Mouse (Mus musculus): ENCODE results near the gene Cyth4.

Cyth4 gene

GRCm38 (mm10) chr15:78596914-78597313 lies at the start of gene Cyth4:
TSS of gene Cyth4 (plus strand) at chr15:78597047.
- in situ Hi-C loops (cut with MboI; ENCODE audit: unreplicated experiment in 2 of 2), result no loop called here

DNA sequence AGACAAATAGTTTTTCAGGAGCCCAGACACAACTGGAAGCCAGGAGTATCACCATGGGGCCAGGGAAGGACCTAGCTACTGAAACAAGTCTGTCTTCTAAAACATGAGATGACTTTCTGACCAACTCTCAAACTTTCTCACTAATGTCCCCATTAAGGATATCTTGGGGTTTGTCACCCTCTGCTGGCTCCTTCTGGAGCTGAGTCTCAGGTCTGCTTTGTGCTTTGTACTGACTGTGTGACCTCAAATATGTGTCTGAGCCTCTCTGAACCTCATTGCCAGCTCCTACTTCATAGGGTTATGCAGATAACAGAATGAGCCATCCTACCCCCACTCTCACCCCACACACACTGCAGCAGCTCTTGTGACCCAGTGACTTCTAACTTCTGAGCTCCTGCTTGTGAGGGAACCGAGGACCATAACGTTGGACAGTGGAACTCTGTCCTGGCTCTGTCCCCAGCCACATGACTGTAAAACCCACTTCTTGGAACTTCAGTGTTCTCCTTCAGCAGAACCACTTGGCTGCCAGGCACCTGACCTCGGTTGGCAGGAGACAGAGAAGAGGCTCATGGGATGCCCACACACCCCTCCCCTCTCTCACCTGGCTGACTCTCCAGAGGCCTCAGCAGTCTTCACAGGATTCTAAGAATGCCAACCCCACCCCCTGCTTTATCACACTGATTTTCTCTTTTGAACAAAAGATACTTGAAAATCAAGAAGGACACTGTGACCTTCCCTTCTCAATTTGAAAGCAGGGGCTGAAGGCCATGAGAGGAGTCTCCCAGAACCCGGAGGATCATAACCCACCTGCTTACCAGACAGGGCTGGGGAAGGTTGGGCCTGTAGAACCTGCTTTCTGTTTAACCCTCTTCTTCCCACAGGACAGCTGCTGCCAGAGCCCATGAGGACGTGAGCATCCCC lies 49.2 kb upstream of the Cyth4 start:
- in situ Hi-C loops (cut with MboI; ENCODE audit: unreplicated experiment in 2 of 2), result no loop called here

GRCm38 (mm10) chr15:78548336-78548665 lies 48.5 kb upstream of the Cyth4 start:
- in situ Hi-C loops (cut with MboI; ENCODE audit: unreplicated experiment in 2 of 2), result no loop called here

GRCm38 (mm10) chr15:78548711-78549110 lies 48.1 kb upstream of the Cyth4 start:
- in situ Hi-C loops (cut with MboI; ENCODE audit: unreplicated experiment in 2 of 2), result no loop called here

GRCm38 (mm10) chr15:78549189-78549734 lies 47.6 kb upstream of the Cyth4 start:
- in situ Hi-C loops (cut with MboI; ENCODE audit: unreplicated experiment in 2 of 2), result no loop called here

DNA sequence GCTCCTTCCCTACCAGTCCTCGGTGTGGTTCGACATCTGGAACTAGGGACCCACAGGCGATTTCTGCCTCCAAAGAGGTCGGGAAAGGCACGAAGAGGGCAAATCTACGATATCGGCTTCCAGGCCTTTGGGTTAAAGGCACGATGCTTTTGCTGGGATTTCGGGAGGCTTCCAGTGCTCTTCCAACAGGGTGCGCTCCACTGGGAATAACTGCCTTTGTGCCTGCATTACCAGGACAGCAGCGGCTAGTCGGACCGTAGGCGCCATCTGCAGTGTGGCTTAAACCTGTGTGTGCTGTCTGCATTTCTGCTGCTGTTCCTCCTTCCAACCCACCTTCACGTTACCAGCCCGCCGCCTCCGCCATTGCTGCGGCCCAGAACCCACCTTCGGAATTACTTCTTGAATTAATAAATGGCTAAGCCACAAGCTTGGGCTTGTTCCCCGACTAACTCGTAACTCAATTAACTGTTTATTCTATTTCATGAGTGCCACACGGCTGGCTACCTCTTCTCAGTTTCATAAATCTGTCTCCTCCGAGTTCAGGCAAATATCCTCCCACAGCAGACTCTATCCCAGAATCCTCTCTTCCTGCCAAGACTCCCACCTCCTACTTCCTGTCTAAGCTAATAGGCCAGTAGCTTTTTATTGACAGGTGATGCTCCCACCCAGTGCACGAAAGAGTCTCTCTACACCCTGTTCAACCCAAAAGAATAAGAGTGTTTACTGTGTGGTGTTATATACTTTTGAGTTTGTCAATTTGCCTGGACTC lies 42.1 kb upstream of the Cyth4 start:
- in situ Hi-C loops (cut with MboI; ENCODE audit: unreplicated experiment in 2 of 2), result no loop called here

- in situ Hi-C loops (cut with MboI; ENCODE audit: unreplicated experiment in 2 of 2), result no loop called here
Measured at GRCm38 (mm10) chr15:78557693-78558535, 38.9 kb upstream of the Cyth4 start.

- in situ Hi-C loops (cut with MboI; ENCODE audit: unreplicated experiment in 2 of 2), result no loop called here
Measured at GRCm38 (mm10) chr15:78559141-78559979, 37.5 kb upstream of the Cyth4 start.

DNA sequence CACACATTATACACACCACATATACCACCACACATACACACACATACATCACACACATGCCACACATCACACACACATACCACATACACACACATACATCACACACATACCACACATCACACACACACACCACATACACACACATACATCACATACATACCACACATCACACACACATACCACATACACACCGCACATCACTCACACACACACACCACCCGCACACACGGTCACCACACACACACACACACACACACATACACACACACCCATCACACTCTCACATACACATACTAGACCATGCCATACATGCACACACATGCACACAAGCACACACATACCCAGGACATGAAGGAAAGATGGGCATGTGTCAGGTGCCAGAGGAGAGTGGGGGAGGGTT lies 33.5 kb upstream of the Cyth4 start:
- in situ Hi-C loops (cut with MboI; ENCODE audit: unreplicated experiment in 2 of 2), result no loop called here

DNA sequence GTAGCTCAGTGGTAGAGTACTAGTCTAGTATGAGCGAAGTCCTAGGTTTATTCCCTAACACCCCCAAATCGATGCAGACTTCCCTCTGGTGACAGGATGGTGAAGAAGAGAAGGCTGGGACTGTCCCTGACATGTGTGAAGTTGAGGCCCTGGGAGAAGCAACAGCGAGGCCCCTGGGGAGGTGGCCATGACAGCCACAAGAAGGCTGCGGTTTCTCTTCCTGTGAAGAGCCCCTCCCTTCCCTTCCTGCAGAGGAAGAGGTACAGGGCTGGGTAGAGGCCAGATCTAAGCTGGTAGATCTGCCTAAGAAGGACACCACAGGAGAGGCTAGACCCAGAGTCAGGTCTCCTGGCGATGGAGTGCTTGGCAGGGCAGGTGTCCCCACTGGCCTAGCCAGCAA lies 32.9 kb upstream of the Cyth4 start:
- in situ Hi-C loops (cut with MboI; ENCODE audit: unreplicated experiment in 2 of 2), result no loop called here

- in situ Hi-C loops (cut with MboI; ENCODE audit: unreplicated experiment in 2 of 2), result no loop called here
Measured at GRCm38 (mm10) chr15:78564764-78565435, 31.9 kb upstream of the Cyth4 start.

GRCm38 (mm10) chr15:78567608-78568120 lies 29.2 kb upstream of the Cyth4 start:
- in situ Hi-C loops (cut with MboI; ENCODE audit: unreplicated experiment in 2 of 2), result no loop called here

DNA sequence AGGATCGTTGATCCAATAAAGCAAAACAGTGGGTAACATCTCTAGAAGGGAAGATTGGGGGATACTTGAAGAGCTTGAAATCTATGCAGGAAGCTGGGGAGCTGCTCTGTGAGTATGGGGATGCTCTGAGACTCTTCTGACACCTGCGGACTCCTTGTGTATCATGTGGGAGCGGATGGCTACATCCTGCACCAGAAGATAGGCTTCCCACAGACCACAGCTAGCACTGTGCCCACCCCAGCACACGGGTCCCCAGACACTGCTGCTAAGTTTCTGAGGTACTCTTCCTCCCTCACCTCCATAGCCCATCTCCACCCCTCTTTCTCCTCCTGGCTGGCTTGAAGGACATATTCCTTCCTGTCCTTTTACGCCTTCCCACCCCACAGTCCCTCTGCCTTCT lies 26.7 kb upstream of the Cyth4 start:
- in situ Hi-C loops (cut with MboI; ENCODE audit: unreplicated experiment in 2 of 2), result no loop called here

- in situ Hi-C loops (cut with MboI; ENCODE audit: unreplicated experiment in 2 of 2), result no loop called here
Measured at GRCm38 (mm10) chr15:78571554-78572269, 25.1 kb upstream of the Cyth4 start.

- in situ Hi-C loops (cut with MboI; ENCODE audit: unreplicated experiment in 2 of 2), result no loop called here
Measured at GRCm38 (mm10) chr15:78572270-78572600, 24.6 kb upstream of the Cyth4 start.

GRCm38 (mm10) chr15:78572658-78573397 lies 24.0 kb upstream of the Cyth4 start, which contains the start of gene Rac2:
TSS of gene Rac2 (minus strand) at chr15:78572783.
- in situ Hi-C loops (cut with MboI; ENCODE audit: unreplicated experiment in 2 of 2), result no loop called here

GRCm38 (mm10) chr15:78576284-78576810 lies 20.5 kb upstream of the Cyth4 start:
- in situ Hi-C loops (cut with MboI; ENCODE audit: unreplicated experiment in 2 of 2), result loop anchor here in 1 of 2 experiments (5.0 kb wide), 1 partner anchor 39 kb away; no protein-coding TSS in a partner anchor
